Mouse (Mus musculus) midbrain, embryonic 16.5 days (tissue): ENCODE measurements at regions not wholly inside any gene's neighbourhood (a gene's known extent, or its start where the extent isn't known, plus 50 kb on each side); places are given as distances from the start of the nearest gene placed in this dataset.
"Not testable (repeated sequence)": the region's sequence is repeated elsewhere in the genome, so short reads cannot be mapped to it uniquely, and the experiment has no call there.

Experiments
- ATAC-seq: fragments of 200-750 bp; cut with Nextera tagmentation; 2 replicates; pipeline ENCODE4 v1.8.0; 2017; ENCODE audit warnings: moderate TSS enrichment
- H3K27ac ChIP-seq: fragments of 300-500 bp; sonication (generic); 2 replicates; pipeline ENCODE4 v1.5.1; 2014; ENCODE audit warnings: mild to moderate bottlenecking, low read length, mixed read lengths
- H3K27me3 ChIP-seq: fragments of 300-500 bp; sonication (generic); 2 replicates; pipeline ENCODE4 v1.6.1; 2014; ENCODE audit warnings: low read depth, low read length, mixed read lengths; ENCODE audit not compliant: control insufficient read depth, insufficient read depth
- H3K36me3 ChIP-seq: fragments of 300-500 bp; sonication (generic); 2 replicates; pipeline ENCODE4 v1.6.1; 2014; ENCODE audit warnings: mild to moderate bottlenecking, low read length, moderate library complexity, mixed read lengths; ENCODE audit not compliant: control insufficient read depth, insufficient read depth
- H3K4me1 ChIP-seq: fragments of 300-500 bp; sonication (generic); 2 replicates; pipeline ENCODE4 v1.6.1; 2014; ENCODE audit warnings: mild to moderate bottlenecking, low read length, mixed read lengths; ENCODE audit not compliant: control insufficient read depth, insufficient read depth
- H3K4me2 ChIP-seq: fragments of 300-500 bp; sonication (generic); 2 replicates; pipeline ENCODE4 v1.6.1; 2014; ENCODE audit warnings: mild to moderate bottlenecking, low read length, mixed read lengths
- H3K4me3 ChIP-seq: fragments of 300-500 bp; sonication (generic); 2 replicates; pipeline ENCODE4 v1.5.1; 2014; ENCODE audit warnings: low read depth, mild to moderate bottlenecking, low read length, moderate library complexity, mixed read lengths
- H3K9ac ChIP-seq: fragments of 300-500 bp; sonication (generic); 2 replicates; pipeline ENCODE4 v1.6.1; 2014; ENCODE audit warnings: low read depth, low read length, mixed read lengths
- H3K9me3 ChIP-seq: fragments of 300-500 bp; sonication (generic); replicated peaks from 2 replicates; pipeline ENCODE4 v1.6.1; 2014; ENCODE audit warnings: mild to moderate bottlenecking, low read length, mixed read lengths; ENCODE audit not compliant: control insufficient read depth, poor library complexity, severe bottlenecking
- WGBS: fragments of 180-500 bp; shearing (Covaris S2); extraction: QIAGEN DNeasy Blood & Tissue Kit; methylation state at CpG from one replicate; pipeline ENCODE4 v1.1.7; 2014; 5-methylcytosine and 5-hydroxymethylcytosine counted together

DNA sequence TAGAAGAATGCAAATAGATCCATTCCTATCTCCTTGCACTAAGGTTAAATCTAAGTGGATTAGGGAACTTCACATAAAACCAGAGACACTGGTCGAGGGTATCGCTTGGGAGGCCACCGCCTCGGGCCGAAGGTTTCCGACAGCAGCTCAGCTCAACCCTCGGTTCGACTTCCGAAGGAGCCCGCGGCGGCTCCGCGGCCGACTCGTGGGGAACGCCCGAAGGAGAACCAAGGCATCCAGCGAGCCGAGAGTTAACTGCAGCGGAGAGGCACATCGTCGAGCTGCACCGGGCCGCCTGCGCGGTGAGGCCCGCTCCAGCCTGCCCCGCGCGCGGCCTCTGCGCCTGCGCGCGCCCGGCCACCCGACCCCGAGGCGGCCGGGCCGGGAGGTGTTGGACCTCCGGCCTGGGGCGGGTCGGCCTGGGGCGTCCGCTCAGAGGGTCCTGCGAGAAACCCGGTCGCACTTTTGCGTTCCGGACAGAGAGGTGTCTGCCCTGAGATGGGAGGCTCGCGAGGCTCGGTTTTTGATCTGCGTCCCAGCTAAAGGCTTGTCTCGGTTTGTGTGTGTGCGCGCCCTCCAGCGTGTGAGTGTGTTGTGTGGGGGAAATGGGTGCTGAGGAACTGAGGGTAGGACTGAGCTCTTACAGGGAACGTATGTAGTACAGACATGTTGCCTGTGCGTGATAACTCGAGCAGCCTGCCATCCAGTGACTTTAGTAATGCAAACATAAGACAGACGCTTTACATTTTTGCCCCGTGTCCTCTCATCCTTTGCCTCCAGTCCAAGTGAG, 50.9 kb upstream of the Vmn2r9 start:
- not testable (repeated sequence) for H3K27me3 ChIP-seq, H3K4me1 ChIP-seq, H3K27ac ChIP-seq, H3K36me3 ChIP-seq, H3K9me3 ChIP-seq
- peak; percentile 100 for ATAC-seq
- 3% methylated on average over 16 of the region's 65 CpGs for WGBS
- peak overlapping the region; percentile 28 for H3K4me3 ChIP-seq
- peak overlapping the region; percentile 40; the same call in 1 of the 2 replicates for H3K9ac ChIP-seq
- peak overlapping the region; percentile 41 for H3K4me2 ChIP-seq
